Mouse (Mus musculus) cerebellum, postnatal 10 days (tissue): ENCODE measurements around the gene Slc29a4.
A peak's percentile ranks its signal among the peaks of the same experiment; 100 is the strongest.

ENCODE experiments used
- DNase-seq, 2 experiments: peaks; one replicate each; pipeline ENCODE4 v3.0.0; 2021; ENCODE audit warnings: mixed read lengths in 2 of 2

The Slc29a4 gene

GRCm38 (mm10) chr5:142692248-142692647 lies at the start of gene Slc29a4:
Slc29a4 (plus strand) TSS chr5:142692512.
- peak; percentile 79 to 81 for DNase-seq

- no peak for DNase-seq
Measured at GRCm38 (mm10) chr5:142648162-142648561, 44.1 kb upstream of the Slc29a4 start.

- no peak for DNase-seq
Measured at GRCm38 (mm10) chr5:142649460-142650050, 42.8 kb upstream of the Slc29a4 start.

- no peak for DNase-seq
Measured at GRCm38 (mm10) chr5:142650390-142650789, 41.9 kb upstream of the Slc29a4 start.

- no peak for DNase-seq
Measured at GRCm38 (mm10) chr5:142650794-142651497, 41.4 kb upstream of the Slc29a4 start.

- DNase-seq: no peak
Measured at GRCm38 (mm10) chr5:142652266-142652665, 40.0 kb upstream of the Slc29a4 start.

GRCm38 (mm10) chr5:142660656-142661434 lies 31.5 kb upstream of the Slc29a4 start:
- no peak for DNase-seq

GRCm38 (mm10) chr5:142667921-142668320 lies 24.4 kb upstream of the Slc29a4 start:
- DNase-seq: no peak

GRCm38 (mm10) chr5:142668556-142669263 lies 23.6 kb upstream of the Slc29a4 start:
- no peak for DNase-seq

GRCm38 (mm10) chr5:142669726-142670125 lies 22.6 kb upstream of the Slc29a4 start:
- DNase-seq: peak; percentile 84 to 85

- DNase-seq: peak; percentile 68 to 72
Measured at GRCm38 (mm10) chr5:142673082-142673481, 19.2 kb upstream of the Slc29a4 start.

GRCm38 (mm10) chr5:142678141-142678571 lies 14.2 kb upstream of the Slc29a4 start:
- DNase-seq: peak; percentile 62 to 68

- DNase-seq: no peak
Measured at GRCm38 (mm10) chr5:142679065-142679464, 13.2 kb upstream of the Slc29a4 start.

- DNase-seq: no peak
Measured at GRCm38 (mm10) chr5:142681911-142682310, 10.4 kb upstream of the Slc29a4 start.

GRCm38 (mm10) chr5:142682529-142682928 lies 9.8 kb upstream of the Slc29a4 start:
- DNase-seq: no peak

GRCm38 (mm10) chr5:142688866-142689265 lies 3.4 kb upstream of the Slc29a4 start:
- peak in 1 of 2 experiments; percentile 41 for DNase-seq

- no peak for DNase-seq
Measured at GRCm38 (mm10) chr5:142690343-142690742, 2.0 kb upstream of the Slc29a4 start.

- peak in 1 of 2 experiments; percentile 64 for DNase-seq
Measured at GRCm38 (mm10) chr5:142692971-142693737, 842 bp downstream of the Slc29a4 start.

GRCm38 (mm10) chr5:142693738-142694430 lies 1.6 kb downstream of the Slc29a4 start:
- DNase-seq: peak; percentile 78 to 80

GRCm38 (mm10) chr5:142694627-142695340 lies 2.5 kb downstream of the Slc29a4 start:
- peak; percentile 34 to 41 for DNase-seq

GRCm38 (mm10) chr5:142696258-142696657 lies 3.9 kb downstream of the Slc29a4 start:
- peak in 1 of 2 experiments; percentile 50 for DNase-seq
